Mouse (Mus musculus) heart, postnatal 0 days (tissue): Measurements from ENCODE around the gene Ryr2. TPM values are rescaled to one million over a fixed set of nuclear protein-coding genes. Genes with fewer than 3 reads are reported as not detected.

ENCODE experiments used
- ATAC-seq: fragments of 200-750 bp; cut with Nextera tagmentation; 2 replicates; pipeline ENCODE4 v1.8.0; 2017; ENCODE audit warnings: low read depth, moderate number of reproducible peaks, moderate library complexity; ENCODE audit not compliant: insufficient read depth
- DNase-seq: peaks from one replicate; pipeline ENCODE4 v3.0.0-alpha.2; 2016; ENCODE audit warnings: low spot score
- H3K27ac ChIP-seq: fragments of 300-500 bp; sonication (generic); 2 replicates; pipeline ENCODE4 v1.5.1; 2014; ENCODE audit warnings: low read depth, mild to moderate bottlenecking
- H3K27me3 ChIP-seq: fragments of 300-500 bp; sonication (generic); 2 replicates; pipeline ENCODE4 v1.6.1; 2014; ENCODE audit warnings: low read length, mixed read lengths; ENCODE audit not compliant: control insufficient read depth, insufficient read depth
- H3K36me3 ChIP-seq: fragments of 300-500 bp; sonication (generic); replicated peaks from 2 replicates; pipeline ENCODE4 v1.6.1; 2014; ENCODE audit warnings: low read length, mixed read lengths; ENCODE audit not compliant: control insufficient read depth, insufficient read depth
- H3K4me1 ChIP-seq: fragments of 300-500 bp; sonication (generic); 2 replicates; pipeline ENCODE4 v1.6.1; 2014; ENCODE audit warnings: antibody characterized with exemption; ENCODE audit not compliant: control insufficient read depth, insufficient read depth
- H3K4me2 ChIP-seq: fragments of 300-500 bp; sonication (generic); 2 replicates; pipeline ENCODE4 v1.6.1; 2014; ENCODE audit warnings: low read depth, mild to moderate bottlenecking, low read length, moderate library complexity
- H3K4me3 ChIP-seq: fragments of 300-500 bp; sonication (generic); 2 replicates; pipeline ENCODE4 v1.5.1; 2014; ENCODE audit warnings: low read depth, low read length
- H3K9ac ChIP-seq: fragments of 300-500 bp; sonication (generic); replicated peaks from 2 replicates; pipeline ENCODE4 v1.6.1; 2014; ENCODE audit warnings: low read depth, low read length, mixed read lengths
- H3K9me3 ChIP-seq: fragments of 300-500 bp; sonication (generic); replicated peaks from 2 replicates; pipeline ENCODE4 v1.6.1; 2016; ENCODE audit warnings: low read length; ENCODE audit not compliant: control insufficient read depth
- CTCF ChIP-seq: IDR thresholded peaks from 2 replicates; pipeline ENCODE4 v1.5.1; 2016; ENCODE audit warnings: antibody characterized with exemption, control low read depth, low read depth
- EP300 ChIP-seq: IDR thresholded peaks from 2 replicates; pipeline ENCODE4 v1.6.1; 2016; ENCODE audit warnings: antibody characterized with exemption, low read depth
- WGBS: fragments of 180-500 bp; shearing (Covaris S2); extraction: QIAGEN DNeasy Blood & Tissue Kit; methylation state at CpG from one replicate; pipeline ENCODE4 v1.1.7; 2014; 5-methylcytosine and 5-hydroxymethylcytosine counted together
- polyA plus RNA-seq: library from polyadenylated mRNA; unstranded; fragments of >200 nt; fragmentation: Nextera tagmentation; extraction: Ambion mirVana; gene quantifications from 2 replicates; pipeline ENCODE4 v1.2.1, GENCODE M21; 2015
- total RNA-seq: library from RNA; depleted of rRNA; stranded (reverse); fragments of >200 nt; gene quantifications from 2 replicates; pipeline ENCODE4 v1.2.3, GENCODE M21; 2014; ENCODE audit warnings: low replicate concordance

Gene Ryr2
- total and polyA plus RNA-seq, 2 experiments from 2014 or later: 61.4 to 396 TPM

GRCm38 (mm10) chr13:12053910-12054309 lies 52.8 kb downstream of the Ryr2 start:
- no peak overlapping the region for H3K4me3 ChIP-seq
- no peaks in the 10 kb centered on the region for H3K27me3 ChIP-seq
- H3K4me1 ChIP-seq: peaks cover 30% of the 10 kb centered on the region
- no peaks in the 10 kb centered on the region for H3K9me3 ChIP-seq
- H3K9ac ChIP-seq: no peak overlapping the region
- H3K4me2 ChIP-seq: no peak overlapping the region
- WGBS: 95% methylated on average over 3 of the region's 3 CpGs
- no peak for TF ChIP-seq EP300
- no peak for TF ChIP-seq CTCF
- H3K27ac ChIP-seq: no peak overlapping the region
- no peak for ATAC-seq
- no peaks in the 10 kb centered on the region for H3K36me3 ChIP-seq
- no peak for DNase-seq

- TF ChIP-seq EP300: no peak
- no peak for TF ChIP-seq CTCF
- no peaks in the 10 kb centered on the region for H3K27me3 ChIP-seq
- no peaks in the 10 kb centered on the region for H3K9me3 ChIP-seq
- 56% methylated on average over 1 of the region's 1 CpGs for WGBS
- H3K27ac ChIP-seq: peak overlapping the region; percentile 38; the same call in 1 of the 2 replicates
- peaks cover 16% of the 10 kb centered on the region for H3K4me1 ChIP-seq
- no peak overlapping the region for H3K4me3 ChIP-seq
- H3K9ac ChIP-seq: no peak overlapping the region
- ATAC-seq: no peak
- no peak overlapping the region for H3K4me2 ChIP-seq
- no peak for DNase-seq
- H3K36me3 ChIP-seq: peaks cover 7% of the 10 kb centered on the region; the same call in 1 of the 2 replicates
Measured at GRCm38 (mm10) chr13:12050809-12051208, 55.9 kb downstream of the Ryr2 start.

DNA sequence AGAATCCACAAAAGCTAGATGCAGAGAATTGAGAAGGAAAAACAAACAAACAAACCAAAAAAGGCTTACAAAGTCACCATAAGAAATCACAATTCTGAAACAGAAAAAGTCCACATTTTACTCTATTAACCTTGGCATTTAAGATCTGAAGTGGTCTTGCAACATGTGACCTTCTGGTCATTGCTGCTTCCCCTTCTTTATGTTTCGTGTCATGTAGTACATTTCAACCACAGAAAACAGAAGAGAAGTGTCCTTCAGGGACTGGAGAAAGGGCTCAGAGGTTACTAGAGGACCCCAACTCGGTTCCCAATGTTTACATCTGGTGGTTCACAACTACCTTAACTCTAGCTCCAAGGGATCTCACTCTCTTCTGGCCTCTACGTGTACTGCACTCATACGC lies 59.7 kb downstream of the Ryr2 start:
- H3K36me3 ChIP-seq: peaks cover 7% of the 10 kb centered on the region; the same call in 1 of the 2 replicates
- no peak overlapping the region for H3K4me2 ChIP-seq
- H3K9ac ChIP-seq: no peak overlapping the region
- no peaks in the 10 kb centered on the region for H3K9me3 ChIP-seq
- no peak for TF ChIP-seq EP300
- TF ChIP-seq CTCF: no peak
- no peak overlapping the region for H3K4me3 ChIP-seq
- no peak overlapping the region for H3K27ac ChIP-seq
- WGBS: 80% methylated on average over 4 of the region's 4 CpGs
- DNase-seq (no peak), ATAC-seq (no peak)
- H3K4me1 ChIP-seq: peaks cover 19% of the 10 kb centered on the region
- no peaks in the 10 kb centered on the region for H3K27me3 ChIP-seq

- Histone ChIP-seq H3K4me1 (peaks cover 37% of the 10 kb centered on the region), H3K36me3 (peaks cover 7% of the 10 kb centered on the region; the same call in 1 of the 2 replicates), H3K4me3 (no peak overlapping the region), H3K27me3 (no peaks in the 10 kb centered on the region), H3K9ac (no peak overlapping the region), H3K27ac (no peak overlapping the region), H3K9me3 (no peaks in the 10 kb centered on the region), H3K4me2 (no peak overlapping the region)
- ATAC-seq: no peak
- no peak for DNase-seq
- TF ChIP-seq EP300 (no peak), CTCF (no peak)
- WGBS: 86% methylated on average over 2 of the region's 2 CpGs
Measured at GRCm38 (mm10) chr13:12044751-12045150, 62.0 kb downstream of the Ryr2 start.

GRCm38 (mm10) chr13:12042891-12043491 lies 63.8 kb downstream of the Ryr2 start:
- H3K36me3 ChIP-seq: peaks cover 6% of the 10 kb centered on the region; the same call in 1 of the 2 replicates
- peaks cover 52% of the 10 kb centered on the region for H3K4me1 ChIP-seq
- WGBS: 52% methylated on average over 8 of the region's 8 CpGs
- H3K27me3 ChIP-seq: no peaks in the 10 kb centered on the region
- H3K9ac ChIP-seq: no peak overlapping the region
- H3K27ac ChIP-seq: peak overlapping the region; percentile 28; the same call in 1 of the 2 replicates
- H3K9me3 ChIP-seq: no peaks in the 10 kb centered on the region
- H3K4me2 ChIP-seq: no peak overlapping the region
- no peak for TF ChIP-seq CTCF
- no peak for TF ChIP-seq EP300
- DNase-seq: no peak
- no peak overlapping the region for H3K4me3 ChIP-seq
- ATAC-seq: no peak

DNA sequence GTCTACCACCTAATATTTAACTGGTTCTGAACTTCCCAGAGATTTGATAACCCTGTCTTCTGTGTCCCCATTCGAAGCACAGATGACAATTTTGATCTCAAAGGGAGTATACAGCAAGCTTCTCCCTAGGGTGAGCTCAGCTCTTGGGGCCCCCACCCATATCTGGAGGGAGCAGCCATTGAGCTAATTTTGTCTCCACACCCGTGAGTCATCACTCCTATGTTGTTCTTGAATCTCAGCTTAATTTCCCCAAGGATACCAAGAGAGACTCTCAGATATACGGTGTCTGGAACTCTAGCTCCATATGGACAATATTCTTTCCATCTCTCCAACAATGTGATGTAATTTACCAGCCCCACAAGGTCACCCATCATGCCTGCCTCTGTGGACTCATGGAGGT lies 66.8 kb downstream of the Ryr2 start:
- Histone ChIP-seq H3K4me3 (no peak overlapping the region), H3K27ac (peak overlapping the region; percentile 5; the same call in 1 of the 2 replicates), H3K9me3 (no peaks in the 10 kb centered on the region), H3K27me3 (no peaks in the 10 kb centered on the region), H3K36me3 (no peaks in the 10 kb centered on the region), H3K9ac (no peak overlapping the region), H3K4me1 (peaks cover 69% of the 10 kb centered on the region), H3K4me2 (no peak overlapping the region)
- ATAC-seq: no peak
- no peak for TF ChIP-seq CTCF
- TF ChIP-seq EP300: no peak
- no peak for DNase-seq
- 35% methylated on average over 3 of the region's 3 CpGs for WGBS
